8 mouse cellular contexts compared by ENCODE assay signal in the genomic region with DNA sequence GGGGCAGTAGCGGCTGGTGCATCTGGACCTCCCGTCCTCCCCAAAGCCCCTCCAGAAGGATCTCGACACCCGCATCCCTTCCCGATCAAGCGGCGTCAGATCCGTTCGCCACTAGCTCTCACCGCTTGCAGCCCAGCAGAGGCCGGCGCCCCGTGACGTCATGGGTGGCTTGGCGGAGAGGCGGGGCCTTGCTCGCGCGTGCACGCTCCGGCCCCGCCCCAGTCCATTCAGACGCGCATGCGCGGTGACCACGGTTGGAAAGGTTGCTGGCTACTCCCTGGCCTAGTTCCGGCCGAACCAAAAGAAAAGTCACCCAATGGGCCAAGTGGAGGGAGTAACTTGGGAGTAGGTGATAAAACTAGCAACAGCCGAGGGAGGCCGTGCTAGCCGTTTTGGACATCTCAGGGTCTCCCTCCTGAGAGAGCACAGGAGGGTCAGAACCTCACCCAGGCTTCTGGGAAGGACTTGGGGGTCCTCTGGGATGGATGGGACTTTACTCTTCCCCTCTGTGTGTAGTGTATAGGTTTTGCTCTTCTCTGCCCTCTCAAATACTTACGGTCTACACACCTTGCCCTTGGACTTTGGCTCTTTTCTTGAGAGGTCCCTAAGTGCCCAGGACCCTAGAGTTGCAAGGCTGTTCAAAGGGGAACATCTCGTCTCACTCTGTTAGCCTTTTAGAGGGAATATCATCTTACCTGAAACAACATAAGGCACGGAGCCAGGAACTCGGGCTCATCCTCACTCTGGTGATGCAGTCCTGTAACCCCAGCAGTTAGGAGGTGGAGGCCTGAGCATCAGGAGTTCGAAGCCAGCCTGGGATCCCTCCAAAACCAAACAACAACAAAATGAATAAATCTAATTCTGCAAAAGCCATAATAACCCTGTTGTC. TPM values are rescaled to one million over a fixed set of nuclear protein-coding genes. Genes with fewer than 3 reads are reported as not detected.
DNase-seq lines count a peak whose midpoint lies in the region; ATAC-seq lines count a peak whose summit lies in the region.

No protein-coding gene starts in this region.

- peak; percentile 95 for DNase-seq in adipocyte (ENCODE audit: low spot score)
- DNase-seq in embryo, embryonic 10 days (ENCODE audit: low spot score), result peak; percentile 96
- peak; percentile 99 for DNase-seq in gastrocnemius, postnatal 14 days
- peak; percentile 98 for DNase-seq in intestine, embryonic 14.5 days (ENCODE audit: low spot score)
- DNase-seq in left cerebral cortex, postnatal 14 days (ENCODE audit: low spot score in 2 of 2), result peak; percentile 93 to 96
- peak; percentile 95 for DNase-seq in mesoderm, embryonic 11.5 days (ENCODE audit: low read depth, low spot score)
- DNase-seq in right cerebral cortex, postnatal 36 days (ENCODE audit: low spot score in 2 of 2), result peak; percentile 90
- DNase-seq in yolk sac, embryonic 10.5 days (ENCODE audit: low spot score), result peak; percentile 91

- WGBS in intestine, embryonic 14.5 days, result 11% methylated on average over 37 of the region's 37 CpGs

- H3K4me2 ChIP-seq in intestine, embryonic 14.5 days (ENCODE audit: low read length), result peak overlapping the region; percentile 69

- peak; percentile 95 for ATAC-seq in intestine, embryonic 14.5 days (replicated peaks; ENCODE audit: low FRiP score, low TSS enrichment, low read depth)

- H3K27me3 ChIP-seq in intestine, embryonic 14.5 days (replicated peaks; ENCODE audit: control insufficient read depth, insufficient read depth, low read length), result no peaks in the 10 kb centered on the region

- H3K9ac ChIP-seq in intestine, embryonic 14.5 days (ENCODE audit: low read length), result peak overlapping the region; percentile 78

- H3K36me3 ChIP-seq in intestine, embryonic 14.5 days (ENCODE audit: control insufficient read depth, insufficient read depth, low read length), result no peaks in the 10 kb centered on the region

- H3K4me3 ChIP-seq in intestine, embryonic 14.5 days (ENCODE audit: low read depth, low read length), result peak overlapping the region; percentile 67

- intact Hi-C loops in gastrocnemius, postnatal 14 days (cut with DNase I; ENCODE audit: low total_unique reads), result no loop called here
- intact Hi-C loops in left cerebral cortex, postnatal 14 days (cut with DNase I), result no loop called here

- peaks cover 9% of the 10 kb centered on the region; the same call in 1 of the 2 replicates for H3K4me1 ChIP-seq in intestine, embryonic 14.5 days (replicated peaks; ENCODE audit: control insufficient read depth, insufficient read depth, low read length)

- H3K9me3 ChIP-seq in intestine, embryonic 14.5 days (ENCODE audit: control insufficient read depth, low read length), result no peaks in the 10 kb centered on the region

- peak overlapping the region; percentile 62 for H3K27ac ChIP-seq in intestine, embryonic 14.5 days (ENCODE audit: low read depth)

RNA-seq across cellular contexts. Expression of gene Taok2, which starts 13.8 kb away (rescaled TPM):
- 10 to 100 TPM; 33.1 to 33.5 TPM for total RNA-seq in gastrocnemius, postnatal 14 days (2021)
- polyA plus RNA-seq in intestine, embryonic 14.5 days (2014; fragmentation: Nextera tagmentation; extraction: Ambion mirVana), result 26.6 and 29.7 TPM in 2 replicates
- total RNA-seq in left cerebral cortex, postnatal 14 days (2021), result 100 to 1,000 TPM; 163 to 169 TPM

RNA-seq across cellular contexts. Expression of gene Tmem219, which starts 24.4 kb away (rescaled TPM):
- total RNA-seq in gastrocnemius, postnatal 14 days (2021), result 10 to 100 TPM; 11.9 to 13.1 TPM
- 29.5 and 31.7 TPM in 2 replicates for polyA plus RNA-seq in intestine, embryonic 14.5 days (2014; fragmentation: Nextera tagmentation; extraction: Ambion mirVana)
- total RNA-seq in left cerebral cortex, postnatal 14 days (2021), result 10 to 100 TPM; 21.1 to 23.7 TPM

RNA-seq across cellular contexts. Expression of gene Kctd13, which starts 30.3 kb away (rescaled TPM):
- 1 to 10 TPM; 2.5 to 3.2 TPM for total RNA-seq in gastrocnemius, postnatal 14 days (2021)
- 13.1 TPM in 2 replicates for polyA plus RNA-seq in intestine, embryonic 14.5 days (2014; fragmentation: Nextera tagmentation; extraction: Ambion mirVana)
- 100 to 1,000 TPM; 144 to 151 TPM for total RNA-seq in left cerebral cortex, postnatal 14 days (2021)

RNA-seq across cellular contexts. Expression of gene Ino80e, which starts 36.2 kb away (rescaled TPM):
- total RNA-seq in gastrocnemius, postnatal 14 days (2021), result 10 to 100 TPM; 13.7 to 14.1 TPM
- polyA plus RNA-seq in intestine, embryonic 14.5 days (2014; fragmentation: Nextera tagmentation; extraction: Ambion mirVana), result 82.6 and 84.6 TPM in 2 replicates
- total RNA-seq in left cerebral cortex, postnatal 14 days (2021), result 10 to 100 TPM; 51.8 to 52.2 TPM

RNA-seq across cellular contexts. Expression of gene Hirip3, which starts 36.6 kb away (rescaled TPM):
- 1 to 10 TPM; 6.1 to 8.5 TPM for total RNA-seq in gastrocnemius, postnatal 14 days (2021)
- 19.0 and 19.5 TPM in 2 replicates for polyA plus RNA-seq in intestine, embryonic 14.5 days (2014; fragmentation: Nextera tagmentation; extraction: Ambion mirVana)
- 10 to 100 TPM; 30.2 to 32.1 TPM for total RNA-seq in left cerebral cortex, postnatal 14 days (2021)

Comparison
In these comparisons a context has a peak if more than half of its experiments do, and no peak if none do; other contexts are left out.
1. Peak in every context shown above with its lines: DNase-seq, ATAC-seq, H3K4me3 ChIP-seq and H3K27ac ChIP-seq.
2. RNA of gene Taok2, which starts 13.8 kb away (total RNA-seq): 163 to 169 TPM in left cerebral cortex, postnatal 14 days; 33.1 to 33.5 TPM in gastrocnemius, postnatal 14 days; every median in the first group is over 4 times any median in the second.
3. RNA of gene Kctd13, which starts 30.3 kb away (total RNA-seq): 144 to 151 TPM in left cerebral cortex, postnatal 14 days; 2.5 to 3.2 TPM in gastrocnemius, postnatal 14 days; every median in the first group is over 10 times any median in the second.